Mouse (Mus musculus): ENCODE measurements around the gene Fermt3. TPM values are rescaled to one million over a fixed set of nuclear protein-coding genes. Genes with fewer than 3 reads are reported as not detected.

Gene Fermt3
- 241 TPM for polyA plus RNA-seq (2017; shearing (Covaris generic))

DNA sequence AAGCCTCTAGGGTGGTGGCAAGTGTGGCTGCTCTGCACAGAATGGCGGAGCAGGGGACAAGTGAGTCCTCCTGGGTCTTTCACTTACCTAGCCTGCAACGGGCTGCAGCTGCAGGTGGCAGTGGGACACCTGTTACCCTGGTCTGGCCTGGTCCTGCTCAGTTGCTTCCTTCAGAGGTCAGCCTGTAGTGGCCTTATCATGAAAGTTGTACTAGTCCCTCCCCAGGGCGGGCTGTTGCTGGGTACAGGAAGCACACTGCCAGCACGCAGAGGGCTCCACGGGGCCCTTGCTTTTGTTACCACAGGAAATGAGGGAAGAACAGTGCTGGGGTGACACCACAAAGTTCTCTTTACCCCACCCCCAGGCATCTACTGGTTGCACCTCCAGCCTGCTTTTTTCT, at the start of gene Fermt3:
Gene Fermt3, minus strand, starts transcription at position 279 of the 400 bp plus-strand sequence.

GRCm38 (mm10) chr19:7056248-7057087, 37.2 kb upstream of the Fermt3 start, which contains the start of gene Macrod1:
Gene Macrod1, plus strand, starts transcription at chr19:7056810.

DNA sequence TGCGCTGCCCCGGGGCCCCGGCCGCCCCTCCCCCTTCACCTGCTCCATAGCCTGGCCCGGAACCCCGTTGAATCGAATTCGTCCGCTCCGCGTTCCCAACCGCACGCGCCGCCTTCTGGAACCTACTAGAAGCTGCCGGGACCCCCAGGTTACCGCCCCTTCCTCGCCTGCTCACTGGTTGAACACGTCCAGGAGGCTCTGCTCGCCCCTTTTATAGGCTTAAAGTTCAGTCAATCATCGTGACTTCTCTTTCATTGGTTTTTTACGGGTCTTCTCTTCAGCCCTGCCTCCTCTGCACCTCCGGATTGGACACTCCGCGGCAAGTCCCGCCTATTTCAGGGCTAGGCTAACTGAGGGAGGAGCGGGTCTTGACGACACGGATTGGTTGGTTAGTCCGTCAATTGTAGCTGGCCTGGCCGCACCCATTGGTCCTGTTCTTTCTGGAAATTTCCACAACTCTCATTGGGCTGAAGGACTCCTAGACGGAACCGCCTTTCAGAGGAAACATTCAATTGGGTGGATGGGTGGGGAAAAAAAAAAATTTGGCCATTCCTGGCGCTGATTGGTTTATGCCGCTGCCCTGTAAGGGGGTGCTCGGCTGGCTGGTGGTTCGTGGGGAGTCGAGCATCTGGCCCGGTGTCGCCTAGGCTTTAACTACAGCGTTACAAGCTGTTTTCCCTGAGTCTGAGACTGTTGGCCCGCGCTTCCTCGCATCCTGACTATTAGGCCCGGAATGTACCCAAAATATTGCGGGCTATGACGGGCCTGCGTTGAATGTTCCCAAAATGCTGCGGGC, 20.8 kb upstream of the Fermt3 start, which contains the start of gene Stip1:
Gene Stip1, minus strand, starts transcription at position 127 of the 796 bp plus-strand sequence.

GRCm38 (mm10) chr19:6996006-6996405, 23.3 kb downstream of the Fermt3 start, which contains the start of the genes Nudt22 and Trpt1:
Gene Nudt22, minus strand, starts transcription at chr19:6996117.
Gene Trpt1, plus strand, starts transcription at chr19:6996131.

GRCm38 (mm10) chr19:6992011-6992858, 27.0 kb downstream of the Fermt3 start, which contains the start of gene Dnajc4:
Gene Dnajc4, minus strand, starts transcription at chr19:6992572.

GRCm38 (mm10) chr19:6987061-6987903, 32.0 kb downstream of the Fermt3 start, which contains the start of gene Vegfb:
Gene Vegfb, minus strand, starts transcription at chr19:6987651.

GRCm38 (mm10) chr19:6980381-6981093, 38.7 kb downstream of the Fermt3 start, which contains the start of gene Fkbp2:
Gene Fkbp2, minus strand, starts transcription at chr19:6980501.

GRCm38 (mm10) chr19:6975537-6976521, 43.4 kb downstream of the Fermt3 start, which contains the start of gene Plcb3:
Gene Plcb3, minus strand, starts transcription at chr19:6976470.

DNA sequence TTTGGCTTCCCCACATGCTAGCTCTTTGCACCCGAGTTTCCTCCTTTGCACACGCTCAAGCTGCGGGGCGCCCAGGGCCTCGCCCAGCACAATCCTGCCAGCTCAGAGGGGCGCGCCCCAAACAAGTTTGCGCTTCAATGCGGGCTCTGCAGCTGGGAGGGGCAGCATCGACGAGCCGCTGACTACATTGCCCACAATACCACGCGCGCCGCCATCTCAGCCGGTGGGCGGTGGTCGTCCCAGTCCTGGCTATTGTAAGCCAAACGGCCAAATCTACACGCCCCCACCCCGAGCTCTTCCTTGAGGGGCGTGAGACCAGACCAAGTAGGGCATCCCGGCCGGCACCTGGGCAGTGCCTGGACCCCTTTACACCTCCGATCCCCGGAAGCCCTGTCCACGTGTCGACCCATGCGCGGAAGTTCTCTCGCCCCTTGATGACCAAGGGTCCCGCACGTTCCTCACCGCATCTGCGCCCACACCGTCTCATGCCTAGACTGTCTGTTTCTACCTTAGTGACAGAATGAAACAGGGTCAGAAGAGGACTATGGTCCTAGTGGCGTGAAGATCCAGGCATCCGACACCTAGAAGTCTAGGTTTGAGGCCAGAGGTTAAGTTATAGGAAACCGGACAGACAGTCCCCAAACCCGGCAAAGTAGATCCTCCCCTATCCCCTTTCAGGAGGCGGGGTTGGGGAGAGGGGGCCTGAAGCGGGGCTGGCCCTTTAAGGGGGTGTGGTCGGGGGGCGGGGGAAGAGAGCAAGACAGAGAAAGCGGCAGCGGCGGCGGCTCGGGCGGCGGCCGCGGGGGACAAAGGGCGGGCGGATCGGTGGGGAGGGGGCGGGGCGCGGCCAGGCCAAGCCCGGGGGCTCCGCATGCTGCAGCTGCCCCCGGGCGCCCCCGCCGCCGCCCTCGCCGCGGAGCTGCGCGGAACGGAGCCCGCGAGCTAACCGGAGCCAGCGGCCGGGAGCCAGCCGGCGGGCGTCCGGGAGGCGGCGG, 44.8 kb downstream of the Fermt3 start, which contains the start of gene Ppp1r14b:
Gene Ppp1r14b, plus strand, starts transcription at position 758 of the 995 bp plus-strand sequence.

Other genes starting within 250 kb of the Fermt3 start
- 27.2 TPM for gene Rps6ka4, start 178.8 kb downstream of the Fermt3 start, polyA plus RNA-seq (2017; shearing (Covaris generic))
- gene Ccdc88b, start 161.3 kb downstream of the Fermt3 start, polyA plus RNA-seq (2017; shearing (Covaris generic)) = 50.5 TPM
- gene Trmt112, start 109.8 kb downstream of the Fermt3 start, polyA plus RNA-seq (2017; shearing (Covaris generic)) = 163 TPM
- gene Prdx5, start 109.4 kb downstream of the Fermt3 start, polyA plus RNA-seq (2017; shearing (Covaris generic)) = 141 TPM
- gene Esrra, start 97.7 kb downstream of the Fermt3 start, polyA plus RNA-seq (2017; shearing (Covaris generic)) = 16.7 TPM
- gene Catsperz, start 94.1 kb downstream of the Fermt3 start, polyA plus RNA-seq (2017; shearing (Covaris generic)) = not detected
- not detected for gene Kcnk4, start 85.0 kb downstream of the Fermt3 start, polyA plus RNA-seq (2017; shearing (Covaris generic))
- 11.2 TPM for gene Bad, start 77.6 kb downstream of the Fermt3 start, polyA plus RNA-seq (2017; shearing (Covaris generic))
- 6.3 TPM for gene Gpr137, start 77.0 kb downstream of the Fermt3 start, polyA plus RNA-seq (2017; shearing (Covaris generic))
- 131 TPM for gene Ppp1r14b, start 44.5 kb downstream of the Fermt3 start, polyA plus RNA-seq (2017; shearing (Covaris generic))
- 8.5 TPM for gene Plcb3, start 43.0 kb downstream of the Fermt3 start, polyA plus RNA-seq (2017; shearing (Covaris generic))
- 18.6 TPM for gene Fkbp2, start 39.0 kb downstream of the Fermt3 start, polyA plus RNA-seq (2017; shearing (Covaris generic))
- gene Vegfb, start 31.8 kb downstream of the Fermt3 start, polyA plus RNA-seq (2017; shearing (Covaris generic)) = 6.1 TPM
- 36.2 TPM for gene Dnajc4, start 26.9 kb downstream of the Fermt3 start, polyA plus RNA-seq (2017; shearing (Covaris generic))
- 4.6 TPM for gene Nudt22, start 23.4 kb downstream of the Fermt3 start, polyA plus RNA-seq (2017; shearing (Covaris generic))
- gene Trpt1, start 23.3 kb downstream of the Fermt3 start, polyA plus RNA-seq (2017; shearing (Covaris generic)) = 4.1 TPM
- 197 TPM for gene Stip1, start 20.5 kb upstream of the Fermt3 start, polyA plus RNA-seq (2017; shearing (Covaris generic))
- 34.3 TPM for gene Macrod1, start 37.3 kb upstream of the Fermt3 start, polyA plus RNA-seq (2017; shearing (Covaris generic))
- not detected for gene Flrt1, start 86.3 kb upstream of the Fermt3 start, polyA plus RNA-seq (2017; shearing (Covaris generic))
- 61.1 TPM for gene Otub1, start 186.8 kb upstream of the Fermt3 start, polyA plus RNA-seq (2017; shearing (Covaris generic))
- 377 TPM for gene Cox8a, start 198.1 kb upstream of the Fermt3 start, polyA plus RNA-seq (2017; shearing (Covaris generic))
- gene Naa40, start 221.7 kb upstream of the Fermt3 start, polyA plus RNA-seq (2017; shearing (Covaris generic)) = 34.3 TPM
- gene Rcor2, start 247.9 kb upstream of the Fermt3 start, polyA plus RNA-seq (2017; shearing (Covaris generic)) = 3.1 TPM